Mouse (Mus musculus): Measurements from ENCODE around the gene Gpr157.

The Gpr157 gene

GRCm38 (mm10) chr4:150086841-150087160 is 364 bp upstream of the Gpr157 start:
- H3K27me3 ChIP-seq (ENCODE audit: control insufficient read depth, insufficient read depth, low read length, poor library complexity, severe bottlenecking), result no peaks in the 10 kb centered on the region
- DNase-seq (ENCODE audit: low read depth, low spot score), result no peak
- H3K36me3 ChIP-seq (ENCODE audit: control insufficient read depth, insufficient read depth, low read length, poor library complexity, severe bottlenecking), result no peaks in the 10 kb centered on the region

- H3K27me3 ChIP-seq (ENCODE audit: control insufficient read depth, insufficient read depth, low read length, poor library complexity, severe bottlenecking), result no peaks in the 10 kb centered on the region
- DNase-seq (ENCODE audit: low read depth, low spot score), result no peak
- no peaks in the 10 kb centered on the region for H3K36me3 ChIP-seq (ENCODE audit: control insufficient read depth, insufficient read depth, low read length, poor library complexity, severe bottlenecking)
These were observed 845 bp downstream of the Gpr157 start for GRCm38 (mm10) chr4:150087890-150088530.

GRCm38 (mm10) chr4:150089121-150089520 is 2.0 kb downstream of the Gpr157 start:
- no peaks in the 10 kb centered on the region; the same call in 1 of the 2 replicates for H3K36me3 ChIP-seq (ENCODE audit: control insufficient read depth, insufficient read depth, low read length, poor library complexity, severe bottlenecking)
- no peak for DNase-seq (ENCODE audit: low read depth, low spot score)
- H3K27me3 ChIP-seq (ENCODE audit: control insufficient read depth, insufficient read depth, low read length, poor library complexity, severe bottlenecking), result no peaks in the 10 kb centered on the region

DNA sequence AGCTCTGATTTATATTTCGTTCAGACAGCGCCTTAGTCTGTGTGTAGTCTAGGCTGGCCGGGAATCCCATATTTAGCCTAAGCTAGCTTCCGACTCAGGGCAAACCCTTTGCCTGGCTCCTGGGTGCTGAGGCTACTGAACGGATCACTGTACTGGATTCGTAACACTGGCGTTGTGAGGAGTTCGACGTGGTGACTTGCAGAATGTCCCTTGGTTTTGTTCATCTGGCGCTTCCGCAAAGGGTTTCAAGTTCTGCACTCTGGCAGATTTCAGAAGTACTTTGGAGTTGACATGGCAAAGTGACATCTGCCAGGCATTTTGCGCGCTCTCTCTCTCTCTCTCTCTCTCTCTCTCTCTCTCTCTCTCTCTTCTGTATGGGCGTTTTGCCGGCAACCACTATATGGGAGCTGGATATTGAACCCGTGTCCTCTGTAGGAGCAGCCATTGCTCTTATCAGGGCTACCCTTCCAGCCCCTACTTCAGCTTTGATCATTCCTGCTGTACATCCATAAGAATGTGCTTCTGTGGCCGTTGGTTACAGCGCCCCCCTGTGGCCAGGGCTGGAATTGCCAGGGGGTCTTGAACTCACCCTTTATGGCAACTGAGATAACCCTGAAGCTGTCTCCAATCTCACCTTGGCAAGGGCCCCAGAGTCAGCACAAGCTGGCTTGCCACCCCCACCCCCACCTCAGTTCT is 4.9 kb downstream of the Gpr157 start:
- H3K36me3 ChIP-seq (ENCODE audit: control insufficient read depth, insufficient read depth, low read length, poor library complexity, severe bottlenecking), result no peaks in the 10 kb centered on the region; the same call in 1 of the 2 replicates
- DNase-seq (ENCODE audit: low read depth, low spot score), result peak; percentile 68
- H3K27me3 ChIP-seq (ENCODE audit: control insufficient read depth, insufficient read depth, low read length, poor library complexity, severe bottlenecking), result no peaks in the 10 kb centered on the region

DNA sequence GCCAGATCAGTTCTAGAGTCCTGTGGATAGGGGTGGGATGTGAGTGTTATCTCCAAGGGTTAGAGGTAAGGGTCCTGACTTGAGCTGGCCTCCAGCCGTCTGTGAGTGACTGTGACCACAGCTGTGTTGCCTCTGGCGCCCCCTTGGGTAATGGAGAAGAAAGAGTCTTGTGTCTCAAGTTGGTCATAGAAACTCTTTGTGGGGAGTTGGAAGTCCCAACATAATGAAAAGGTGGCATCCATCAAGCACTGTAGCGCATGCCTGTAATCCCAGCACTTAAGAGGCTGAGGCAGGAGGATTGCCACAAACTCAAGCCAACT is 5.4 kb downstream of the Gpr157 start:
- Histone ChIP-seq H3K27me3 (ENCODE audit: control insufficient read depth, insufficient read depth, low read length, poor library complexity, severe bottlenecking) (no peaks in the 10 kb centered on the region), H3K36me3 (ENCODE audit: control insufficient read depth, insufficient read depth, low read length, poor library complexity, severe bottlenecking) (no peaks in the 10 kb centered on the region; the same call in 1 of the 2 replicates)
- no peak for DNase-seq (ENCODE audit: low read depth, low spot score)

GRCm38 (mm10) chr4:150093560-150094462 is 6.6 kb downstream of the Gpr157 start:
- DNase-seq (ENCODE audit: low read depth, low spot score), result no peak
- H3K36me3 ChIP-seq (ENCODE audit: control insufficient read depth, insufficient read depth, low read length, poor library complexity, severe bottlenecking), result no peaks in the 10 kb centered on the region; the same call in 1 of the 2 replicates
- H3K27me3 ChIP-seq (ENCODE audit: control insufficient read depth, insufficient read depth, low read length, poor library complexity, severe bottlenecking), result no peaks in the 10 kb centered on the region

DNA sequence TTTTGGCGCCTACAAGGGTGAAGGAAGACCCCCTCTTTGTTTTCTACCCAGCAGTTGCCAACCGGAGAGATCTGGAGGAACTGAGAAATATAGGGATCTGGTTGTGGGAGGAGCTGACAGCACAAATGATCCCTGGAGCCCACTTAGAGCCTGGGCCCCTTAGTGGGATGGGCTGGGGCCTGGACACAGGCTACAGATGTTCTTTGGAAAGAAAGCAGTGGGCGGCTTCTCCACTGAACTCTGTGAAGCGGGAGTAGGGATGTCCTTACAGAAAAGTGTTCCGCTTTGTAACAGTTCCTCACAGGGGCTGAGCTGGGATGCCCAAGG is 7.3 kb downstream of the Gpr157 start:
- no peaks in the 10 kb centered on the region; the same call in 1 of the 2 replicates for H3K36me3 ChIP-seq (ENCODE audit: control insufficient read depth, insufficient read depth, low read length, poor library complexity, severe bottlenecking)
- no peaks in the 10 kb centered on the region for H3K27me3 ChIP-seq (ENCODE audit: control insufficient read depth, insufficient read depth, low read length, poor library complexity, severe bottlenecking)
- no peak for DNase-seq (ENCODE audit: low read depth, low spot score)

DNA sequence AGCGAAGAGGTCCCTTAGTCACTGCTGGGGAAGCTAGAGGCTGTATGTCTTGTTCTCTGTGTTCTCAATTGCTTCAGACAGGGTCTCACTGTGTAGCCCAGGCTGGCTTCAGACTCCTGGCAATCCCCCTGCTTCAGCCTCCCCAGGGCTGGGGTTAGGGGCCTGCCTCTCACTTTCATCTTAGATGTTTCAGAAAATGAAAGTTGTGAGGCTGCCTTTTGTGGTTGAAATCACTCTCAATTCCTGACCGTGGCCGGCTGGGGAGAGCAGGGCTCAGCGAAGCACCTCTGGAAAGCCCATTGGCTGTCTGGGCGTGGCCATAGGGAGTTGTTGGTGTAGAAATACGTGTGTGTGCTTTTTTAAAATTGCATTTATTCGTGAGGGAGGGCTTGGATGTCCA is 9.1 kb downstream of the Gpr157 start:
- no peaks in the 10 kb centered on the region; the same call in 1 of the 2 replicates for H3K36me3 ChIP-seq (ENCODE audit: control insufficient read depth, insufficient read depth, low read length, poor library complexity, severe bottlenecking)
- DNase-seq (ENCODE audit: low read depth, low spot score), result no peak
- no peaks in the 10 kb centered on the region for H3K27me3 ChIP-seq (ENCODE audit: control insufficient read depth, insufficient read depth, low read length, poor library complexity, severe bottlenecking)

DNA sequence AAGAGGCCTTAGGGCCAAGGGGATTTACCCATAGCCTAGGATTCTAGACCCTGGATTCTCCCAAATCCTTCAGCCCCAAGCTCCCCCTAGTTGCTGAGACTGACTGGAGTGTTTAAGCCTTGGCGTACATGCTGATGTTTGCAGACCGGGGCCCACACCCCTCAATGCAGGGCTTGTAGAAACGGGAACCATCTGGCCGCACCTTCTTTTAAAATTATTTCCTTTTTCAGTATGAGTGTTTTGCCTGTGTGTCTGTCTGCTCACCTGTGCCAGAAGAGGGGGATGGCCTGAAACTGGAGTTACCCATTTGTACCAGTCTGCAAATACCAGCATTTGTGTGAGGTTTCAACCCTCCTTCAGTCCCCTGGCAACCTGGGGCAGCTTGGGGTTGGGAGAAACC is 10.7 kb downstream of the Gpr157 start:
- H3K27me3 ChIP-seq (ENCODE audit: control insufficient read depth, insufficient read depth, low read length, poor library complexity, severe bottlenecking), result no peaks in the 10 kb centered on the region
- DNase-seq (ENCODE audit: low read depth, low spot score), result peak; percentile 26
- H3K36me3 ChIP-seq (ENCODE audit: control insufficient read depth, insufficient read depth, low read length, poor library complexity, severe bottlenecking), result no peaks in the 10 kb centered on the region; the same call in 1 of the 2 replicates

- DNase-seq (ENCODE audit: low read depth, low spot score), result peak; percentile 86
- H3K27me3 ChIP-seq (ENCODE audit: control insufficient read depth, insufficient read depth, low read length, poor library complexity, severe bottlenecking), result no peaks in the 10 kb centered on the region
- H3K36me3 ChIP-seq (ENCODE audit: control insufficient read depth, insufficient read depth, low read length, poor library complexity, severe bottlenecking), result no peaks in the 10 kb centered on the region; the same call in 1 of the 2 replicates
These were observed 11.7 kb downstream of the Gpr157 start for GRCm38 (mm10) chr4:150098880-150099279.

GRCm38 (mm10) chr4:150102822-150103221 is 15.7 kb downstream of the Gpr157 start:
- Histone ChIP-seq H3K27me3 (ENCODE audit: control insufficient read depth, insufficient read depth, low read length, poor library complexity, severe bottlenecking) (no peaks in the 10 kb centered on the region), H3K36me3 (ENCODE audit: control insufficient read depth, insufficient read depth, low read length, poor library complexity, severe bottlenecking) (no peaks in the 10 kb centered on the region)
- DNase-seq (ENCODE audit: low read depth, low spot score), result no peak

DNA sequence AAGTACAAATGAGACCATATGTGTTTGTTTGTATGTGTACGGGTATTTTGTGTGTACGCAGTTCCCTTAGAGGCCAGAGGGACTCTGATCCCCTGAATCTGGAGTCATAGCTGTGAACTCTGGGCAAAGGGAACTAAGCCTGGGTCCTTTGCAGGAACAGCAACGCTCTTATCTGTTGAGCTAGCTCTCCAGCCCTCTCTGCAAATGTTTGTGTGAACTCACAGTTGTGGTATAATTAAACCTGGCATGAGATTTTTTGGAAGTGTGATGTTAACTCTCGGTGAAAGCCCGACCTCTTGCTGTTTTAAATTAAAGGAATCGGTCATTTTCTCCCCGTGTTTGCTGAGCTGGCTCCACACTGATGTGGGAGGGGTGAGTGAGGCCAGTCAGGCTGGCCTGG is 18.5 kb downstream of the Gpr157 start:
- DNase-seq (ENCODE audit: low read depth, low spot score), result no peak
- H3K36me3 ChIP-seq (ENCODE audit: control insufficient read depth, insufficient read depth, low read length, poor library complexity, severe bottlenecking), result no peaks in the 10 kb centered on the region
- no peaks in the 10 kb centered on the region for H3K27me3 ChIP-seq (ENCODE audit: control insufficient read depth, insufficient read depth, low read length, poor library complexity, severe bottlenecking)

GRCm38 (mm10) chr4:150106637-150107036 is 19.5 kb downstream of the Gpr157 start:
- H3K27me3 ChIP-seq (ENCODE audit: control insufficient read depth, insufficient read depth, low read length, poor library complexity, severe bottlenecking), result no peaks in the 10 kb centered on the region
- DNase-seq (ENCODE audit: low read depth, low spot score), result no peak

DNA sequence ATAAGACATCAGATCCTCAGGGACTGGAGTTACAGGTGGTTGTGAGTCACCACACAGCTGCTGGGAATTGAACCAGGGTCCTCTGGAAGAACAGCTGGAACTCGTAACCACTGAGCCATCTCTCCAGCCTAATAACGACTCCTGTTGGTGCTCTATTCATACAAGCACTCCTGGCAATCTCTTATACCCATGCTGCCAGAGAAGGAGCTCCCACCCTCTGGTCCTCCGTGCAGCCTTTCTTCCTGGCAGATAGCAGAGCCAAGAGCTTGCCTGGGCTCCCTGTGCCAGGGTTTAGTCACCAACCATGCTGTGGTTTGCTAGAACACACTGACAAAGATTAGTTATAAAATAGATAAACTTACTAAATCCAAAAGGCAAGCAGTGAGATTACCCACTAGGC is 22.5 kb downstream of the Gpr157 start:
- DNase-seq (ENCODE audit: low read depth, low spot score), result no peak
- no peaks in the 10 kb centered on the region for H3K27me3 ChIP-seq (ENCODE audit: control insufficient read depth, insufficient read depth, low read length, poor library complexity, severe bottlenecking)
- no peaks in the 10 kb centered on the region for H3K36me3 ChIP-seq (ENCODE audit: control insufficient read depth, insufficient read depth, low read length, poor library complexity, severe bottlenecking)

More at GRCm38 (mm10) chr4:150106637-150107036, 19.5 kb downstream of the Gpr157 start:
- no peaks in the 10 kb centered on the region for H3K36me3 ChIP-seq (ENCODE audit: control insufficient read depth, insufficient read depth, low read length, poor library complexity, severe bottlenecking)

GRCm38 (mm10) chr4:150110373-150110772 is 23.2 kb downstream of the Gpr157 start:
- no peak for DNase-seq (ENCODE audit: low read depth, low spot score)
- Histone ChIP-seq H3K27me3 (ENCODE audit: control insufficient read depth, insufficient read depth, low read length, poor library complexity, severe bottlenecking) (no peaks in the 10 kb centered on the region), H3K36me3 (ENCODE audit: control insufficient read depth, insufficient read depth, low read length, poor library complexity, severe bottlenecking) (no peaks in the 10 kb centered on the region)

All from splenic B cell, adult 2 months (primary cell).